Mouse (Mus musculus) left cerebral cortex, adult 9 months (tissue): Measurements from ENCODE around the gene Etv5.

Experiments
- DNase-seq, 2 experiments: peaks; one replicate each; pipeline ENCODE4 v3.0.0; 2022; ENCODE audit warnings: low spot score in 2 of 2

Gene Etv5

GRCm38 (mm10) chr16:22348014-22348413 lies 91.5 kb downstream of the Etv5 start:
- peak in 1 of 2 experiments; percentile 44 for DNase-seq

- DNase-seq = no peak
These were observed 98.3 kb downstream of the Etv5 start for GRCm38 (mm10) chr16:22341236-22341671.

GRCm38 (mm10) chr16:22335781-22336180 lies 103.7 kb downstream of the Etv5 start:
- DNase-seq = no peak
